Mouse (Mus musculus) intestine, embryonic 15.5 days (tissue): ENCODE measurements around the gene 4933424G06Rik. TPM values are rescaled to one million over a fixed set of nuclear protein-coding genes. Genes with fewer than 3 reads are reported as not detected.
A peak's percentile ranks its signal among the peaks of the same experiment; 100 is the strongest.

Experiments used
- ATAC-seq: fragments of 200-750 bp; cut with Nextera tagmentation; 2 replicates; pipeline ENCODE4 v1.8.0; 2017; ENCODE audit warnings: moderate TSS enrichment, moderate library complexity
- H3K27ac ChIP-seq: fragments of 300-500 bp; sonication (generic); 2 replicates; pipeline ENCODE4 v1.5.1; 2015; ENCODE audit warnings: mild to moderate bottlenecking, inconsistent platforms
- H3K27me3 ChIP-seq: fragments of 300-500 bp; sonication (generic); replicated peaks from 2 replicates; pipeline ENCODE4 v1.6.1; 2015; ENCODE audit warnings: inconsistent platforms
- H3K36me3 ChIP-seq: fragments of 300-500 bp; sonication (generic); 2 replicates; pipeline ENCODE4 v1.6.1; 2015; ENCODE audit warnings: inconsistent platforms
- H3K4me1 ChIP-seq: fragments of 300-500 bp; sonication (generic); replicated peaks from 2 replicates; pipeline ENCODE4 v1.6.1; 2015; ENCODE audit warnings: inconsistent platforms
- H3K4me2 ChIP-seq: fragments of 300-500 bp; sonication (generic); replicated peaks from 2 replicates; pipeline ENCODE4 v1.6.1; 2015; ENCODE audit warnings: mild to moderate bottlenecking, inconsistent platforms
- H3K4me3 ChIP-seq: fragments of 300-500 bp; sonication (generic); replicated peaks from 2 replicates; pipeline ENCODE4 v1.5.1; 2015; ENCODE audit warnings: inconsistent platforms
- H3K9ac ChIP-seq: fragments of 300-500 bp; sonication (generic); 2 replicates; pipeline ENCODE4 v1.6.1; 2015; ENCODE audit warnings: inconsistent platforms
- H3K9me3 ChIP-seq: fragments of 300-500 bp; sonication (generic); 2 replicates; pipeline ENCODE4 v1.6.1; 2016; ENCODE audit warnings: inconsistent platforms
- WGBS: fragments of 180-500 bp; shearing (Covaris S2); methylation state at CpG from one replicate; pipeline ENCODE4 v1.1.7; 2015; 5-methylcytosine and 5-hydroxymethylcytosine counted together
- polyA plus RNA-seq: library from polyadenylated mRNA; unstranded; fragments of >200 nt; fragmentation: Nextera tagmentation; extraction: Ambion mirVana; gene quantifications from 2 replicates; pipeline ENCODE4 v1.2.1, GENCODE M21; 2015

Gene 4933424G06Rik
- polyA plus RNA-seq, 1 experiment from 2014 or later, result 0.34 TPM

- Histone ChIP-seq H3K27me3 (no peaks in the 10 kb centered on the region), H3K9me3 (no peaks in the 10 kb centered on the region), H3K4me1 (no peaks in the 10 kb centered on the region), H3K27ac (no peak overlapping the region), H3K36me3 (no peaks in the 10 kb centered on the region), H3K4me2 (no peak overlapping the region), H3K9ac (no peak overlapping the region), H3K4me3 (no peak overlapping the region)
- WGBS, result 88% methylated on average over 9 of the region's 9 CpGs
- no peak for ATAC-seq
These were observed 48.6 kb downstream of the 4933424G06Rik start for GRCm38 (mm10) chr1:36758553-36758952.

- WGBS, result 87% methylated on average over 18 of the region's 18 CpGs
- Histone ChIP-seq H3K9ac (no peak overlapping the region), H3K36me3 (no peaks in the 10 kb centered on the region), H3K27ac (no peak overlapping the region), H3K4me3 (no peak overlapping the region), H3K4me1 (no peaks in the 10 kb centered on the region), H3K9me3 (no peaks in the 10 kb centered on the region), H3K27me3 (no peaks in the 10 kb centered on the region), H3K4me2 (no peak overlapping the region)
- ATAC-seq, result no peak
These were observed 49.1 kb downstream of the 4933424G06Rik start for GRCm38 (mm10) chr1:36759076-36759475.

- whole genome bisulfite sequencing, result 83% methylated on average over 9 of the region's 9 CpGs
- Histone ChIP-seq H3K27ac (no peak overlapping the region), H3K9me3 (no peaks in the 10 kb centered on the region), H3K9ac (no peak overlapping the region), H3K36me3 (no peaks in the 10 kb centered on the region), H3K4me3 (no peak overlapping the region), H3K4me1 (no peaks in the 10 kb centered on the region), H3K27me3 (no peaks in the 10 kb centered on the region), H3K4me2 (no peak overlapping the region)
- no peak for ATAC-seq
These were observed 50.5 kb downstream of the 4933424G06Rik start for GRCm38 (mm10) chr1:36760401-36760800.

- WGBS, result 85% methylated on average over 8 of the region's 8 CpGs
- no peaks in the 10 kb centered on the region for H3K27me3 ChIP-seq
- no peak overlapping the region for H3K9ac ChIP-seq
- H3K9me3 ChIP-seq, result no peaks in the 10 kb centered on the region
- no peak overlapping the region for H3K4me3 ChIP-seq
- no peaks in the 10 kb centered on the region for H3K4me1 ChIP-seq
- no peak overlapping the region for H3K27ac ChIP-seq
- no peak for ATAC-seq
- H3K36me3 ChIP-seq, result no peaks in the 10 kb centered on the region
- H3K4me2 ChIP-seq, result no peak overlapping the region
These were observed 51.1 kb downstream of the 4933424G06Rik start for GRCm38 (mm10) chr1:36761061-36761460.

GRCm38 (mm10) chr1:36761568-36761967, 51.6 kb downstream of the 4933424G06Rik start, which contains the start of gene Zap70:
Gene Zap70, plus strand, starts transcription at chr1:36761798.
- Histone ChIP-seq H3K36me3 (no peaks in the 10 kb centered on the region), H3K27me3 (no peaks in the 10 kb centered on the region), H3K4me3 (no peak within 1 kb of the TSS), H3K9me3 (no peaks in the 10 kb centered on the region), H3K4me1 (no peaks in the 10 kb centered on the region), H3K27ac (no peak within 1 kb of the TSS), H3K4me2 (no peak within 1 kb of the TSS), H3K9ac (no peak within 1 kb of the TSS)
- no peak for ATAC-seq
- 83% methylated on average over 11 of the region's 11 CpGs for WGBS

- Histone ChIP-seq H3K27ac (no peak overlapping the region), H3K4me2 (no peak overlapping the region), H3K9me3 (no peaks in the 10 kb centered on the region), H3K27me3 (peaks cover 3% of the 10 kb centered on the region; the same call in 1 of the 2 replicates), H3K9ac (no peak overlapping the region), H3K4me3 (no peak overlapping the region), H3K4me1 (peaks cover 2% of the 10 kb centered on the region; the same call in 1 of the 2 replicates), H3K36me3 (no peaks in the 10 kb centered on the region)
- ATAC-seq, result no peak
- 43% methylated on average over 4 of the region's 4 CpGs for WGBS
These were observed 56.7 kb downstream of the 4933424G06Rik start for GRCm38 (mm10) chr1:36766431-36767205.

GRCm38 (mm10) chr1:36767321-36767720, 57.4 kb downstream of the 4933424G06Rik start:
- no peak overlapping the region for H3K4me3 ChIP-seq
- H3K4me1 ChIP-seq, result peaks cover 2% of the 10 kb centered on the region; the same call in 1 of the 2 replicates
- peaks cover 3% of the 10 kb centered on the region; the same call in 1 of the 2 replicates for H3K27me3 ChIP-seq
- H3K9ac ChIP-seq, result no peak overlapping the region
- no peak for ATAC-seq
- H3K36me3 ChIP-seq, result no peaks in the 10 kb centered on the region
- no peak overlapping the region for H3K4me2 ChIP-seq
- 22% methylated on average over 10 of the region's 10 CpGs for WGBS
- no peak overlapping the region for H3K27ac ChIP-seq
- H3K9me3 ChIP-seq, result no peaks in the 10 kb centered on the region

- Histone ChIP-seq H3K36me3 (no peaks in the 10 kb centered on the region), H3K27me3 (peaks cover 3% of the 10 kb centered on the region; the same call in 1 of the 2 replicates), H3K9ac (no peak overlapping the region), H3K4me2 (no peak overlapping the region), H3K9me3 (no peaks in the 10 kb centered on the region), H3K4me1 (peaks cover 2% of the 10 kb centered on the region; the same call in 1 of the 2 replicates), H3K4me3 (no peak overlapping the region), H3K27ac (no peak overlapping the region)
- ATAC-seq, result no peak
- 79% methylated on average over 5 of the region's 5 CpGs for WGBS
These were observed 58.8 kb downstream of the 4933424G06Rik start for GRCm38 (mm10) chr1:36768786-36769185.

GRCm38 (mm10) chr1:36769951-36770350, 60.0 kb downstream of the 4933424G06Rik start:
- Histone ChIP-seq H3K4me3 (no peak overlapping the region), H3K27me3 (peaks cover 3% of the 10 kb centered on the region; the same call in 1 of the 2 replicates), H3K27ac (no peak overlapping the region), H3K9ac (no peak overlapping the region), H3K36me3 (no peaks in the 10 kb centered on the region), H3K9me3 (no peaks in the 10 kb centered on the region), H3K4me2 (no peak overlapping the region), H3K4me1 (peaks cover 2% of the 10 kb centered on the region; the same call in 1 of the 2 replicates)
- ATAC-seq, result no peak
- 98% methylated on average over 1 of the region's 1 CpGs for WGBS

- Histone ChIP-seq H3K4me1 (peaks cover 2% of the 10 kb centered on the region; the same call in 1 of the 2 replicates), H3K9me3 (no peaks in the 10 kb centered on the region), H3K9ac (0 out of 2 replicates have a peak overlapping the region, but pooled peaks have one; percentile 1), H3K36me3 (no peaks in the 10 kb centered on the region), H3K27ac (no peak overlapping the region), H3K4me3 (peak overlapping the region; percentile 22), H3K27me3 (peaks cover 3% of the 10 kb centered on the region; the same call in 1 of the 2 replicates), H3K4me2 (peak overlapping the region; percentile 57)
- WGBS, result 18% methylated on average over 27 of the region's 27 CpGs
- ATAC-seq, result no peak
These were observed 61.0 kb downstream of the 4933424G06Rik start for GRCm38 (mm10) chr1:36770998-36771397.

- H3K27ac ChIP-seq, result no peak overlapping the region
- WGBS, result 71% methylated on average over 9 of the region's 9 CpGs
- no peak overlapping the region for H3K4me2 ChIP-seq
- peak; percentile 94 for ATAC-seq
- no peak overlapping the region for H3K4me3 ChIP-seq
- peaks cover 3% of the 10 kb centered on the region; the same call in 1 of the 2 replicates for H3K27me3 ChIP-seq
- no peak overlapping the region for H3K9ac ChIP-seq
- H3K36me3 ChIP-seq, result no peaks in the 10 kb centered on the region
- no peaks in the 10 kb centered on the region; the same call in 1 of the 2 replicates for H3K4me1 ChIP-seq
- no peaks in the 10 kb centered on the region for H3K9me3 ChIP-seq
These were observed 62.4 kb downstream of the 4933424G06Rik start for GRCm38 (mm10) chr1:36772198-36772934.

GRCm38 (mm10) chr1:36780793-36781192, 70.8 kb downstream of the 4933424G06Rik start:
- WGBS, result 89% methylated on average over 13 of the region's 13 CpGs
- H3K4me2 ChIP-seq, result no peak overlapping the region
- no peaks in the 10 kb centered on the region; the same call in 1 of the 2 replicates for H3K4me1 ChIP-seq
- no peak for ATAC-seq
- no peak overlapping the region for H3K27ac ChIP-seq
- H3K36me3 ChIP-seq, result no peaks in the 10 kb centered on the region
- no peak overlapping the region for H3K9ac ChIP-seq
- H3K4me3 ChIP-seq, result no peak overlapping the region
- no peaks in the 10 kb centered on the region for H3K9me3 ChIP-seq
- H3K27me3 ChIP-seq, result no peaks in the 10 kb centered on the region
